Mouse (Mus musculus): Measurements from ENCODE around the gene Tenm3. TPM values are rescaled to one million over a fixed set of nuclear protein-coding genes. Genes with fewer than 3 reads are reported as not detected.

The Tenm3 gene
- polyA plus RNA-seq, 1 experiment = 19.1 TPM

- Histone ChIP-seq H3K4me1 (ENCODE audit: control insufficient read depth, insufficient read depth, low read length) (no peaks in the 10 kb centered on the region), H3K27ac (ENCODE audit: insufficient read depth, low read length) (no peak overlapping the region), H3K4me3 (ENCODE audit: insufficient read depth, low read length) (no peak overlapping the region)
- TF ChIP-seq POLR2A (IDR thresholded peaks at IDR 0.05; ENCODE audit: extremely low read depth, insufficient read depth, low read length) (no peak), CTCF (IDR thresholded peaks at IDR 0.05; ENCODE audit: extremely low read depth, insufficient read depth, low read length) (no peak)
Measured at GRCm38 (mm10) chr8:48812196-48812741, 31.5 kb downstream of the Tenm3 start.

GRCm38 (mm10) chr8:48810615-48811014 is 33.1 kb downstream of the Tenm3 start:
- Histone ChIP-seq H3K4me3 (ENCODE audit: insufficient read depth, low read length) (no peak overlapping the region), H3K27ac (ENCODE audit: insufficient read depth, low read length) (no peak overlapping the region), H3K4me1 (ENCODE audit: control insufficient read depth, insufficient read depth, low read length) (no peaks in the 10 kb centered on the region)
- TF ChIP-seq CTCF (IDR thresholded peaks at IDR 0.05; ENCODE audit: extremely low read depth, insufficient read depth, low read length) (no peak), POLR2A (IDR thresholded peaks at IDR 0.05; ENCODE audit: extremely low read depth, insufficient read depth, low read length) (no peak)

GRCm38 (mm10) chr8:48809104-48809503 is 34.6 kb downstream of the Tenm3 start:
- no peak overlapping the region for H3K4me3 ChIP-seq (ENCODE audit: insufficient read depth, low read length)
- no peaks in the 10 kb centered on the region for H3K4me1 ChIP-seq (ENCODE audit: control insufficient read depth, insufficient read depth, low read length)
- TF ChIP-seq CTCF (IDR thresholded peaks at IDR 0.05; ENCODE audit: extremely low read depth, insufficient read depth, low read length) (no peak), POLR2A (IDR thresholded peaks at IDR 0.05; ENCODE audit: extremely low read depth, insufficient read depth, low read length) (no peak)
- no peak overlapping the region for H3K27ac ChIP-seq (ENCODE audit: insufficient read depth, low read length)

GRCm38 (mm10) chr8:48803070-48803469 is 40.7 kb downstream of the Tenm3 start:
- Histone ChIP-seq H3K4me3 (ENCODE audit: insufficient read depth, low read length) (no peak overlapping the region), H3K27ac (ENCODE audit: insufficient read depth, low read length) (no peak overlapping the region), H3K4me1 (ENCODE audit: control insufficient read depth, insufficient read depth, low read length) (no peaks in the 10 kb centered on the region)
- TF ChIP-seq POLR2A (IDR thresholded peaks at IDR 0.05; ENCODE audit: extremely low read depth, insufficient read depth, low read length) = no peak
- no peak for TF ChIP-seq CTCF (IDR thresholded peaks at IDR 0.05; ENCODE audit: extremely low read depth, insufficient read depth, low read length)

- no peak overlapping the region for H3K4me3 ChIP-seq (ENCODE audit: insufficient read depth, low read length)
- no peak overlapping the region for H3K27ac ChIP-seq (ENCODE audit: insufficient read depth, low read length)
- no peaks in the 10 kb centered on the region for H3K4me1 ChIP-seq (ENCODE audit: control insufficient read depth, insufficient read depth, low read length)
- TF ChIP-seq CTCF (IDR thresholded peaks at IDR 0.05; ENCODE audit: extremely low read depth, insufficient read depth, low read length) (no peak), POLR2A (IDR thresholded peaks at IDR 0.05; ENCODE audit: extremely low read depth, insufficient read depth, low read length) (no peak)
Measured at GRCm38 (mm10) chr8:48802231-48802630, 41.5 kb downstream of the Tenm3 start.

- no peak overlapping the region for H3K27ac ChIP-seq (ENCODE audit: insufficient read depth, low read length)
Measured at GRCm38 (mm10) chr8:48797955-48798359, 45.8 kb downstream of the Tenm3 start.

GRCm38 (mm10) chr8:48794285-48794684 is 49.5 kb downstream of the Tenm3 start:
- Histone ChIP-seq H3K4me3 (ENCODE audit: insufficient read depth, low read length) (no peak overlapping the region), H3K27ac (ENCODE audit: insufficient read depth, low read length) (no peak overlapping the region), H3K4me1 (ENCODE audit: control insufficient read depth, insufficient read depth, low read length) (no peaks in the 10 kb centered on the region)
- TF ChIP-seq POLR2A (IDR thresholded peaks at IDR 0.05; ENCODE audit: extremely low read depth, insufficient read depth, low read length) = no peak
- TF ChIP-seq CTCF (IDR thresholded peaks at IDR 0.05; ENCODE audit: extremely low read depth, insufficient read depth, low read length) = no peak

More at GRCm38 (mm10) chr8:48797955-48798359, 45.8 kb downstream of the Tenm3 start:
- H3K4me1 ChIP-seq (ENCODE audit: control insufficient read depth, insufficient read depth, low read length) = no peaks in the 10 kb centered on the region
- no peak overlapping the region for H3K4me3 ChIP-seq (ENCODE audit: insufficient read depth, low read length)
- TF ChIP-seq POLR2A (IDR thresholded peaks at IDR 0.05; ENCODE audit: extremely low read depth, insufficient read depth, low read length) (no peak), CTCF (IDR thresholded peaks at IDR 0.05; ENCODE audit: extremely low read depth, insufficient read depth, low read length) (no peak)

GRCm38 (mm10) chr8:48793729-48794128 is 50.0 kb downstream of the Tenm3 start:
- no peak for TF ChIP-seq CTCF (IDR thresholded peaks at IDR 0.05; ENCODE audit: extremely low read depth, insufficient read depth, low read length)
- no peak for TF ChIP-seq POLR2A (IDR thresholded peaks at IDR 0.05; ENCODE audit: extremely low read depth, insufficient read depth, low read length)
- Histone ChIP-seq H3K4me1 (ENCODE audit: control insufficient read depth, insufficient read depth, low read length) (no peaks in the 10 kb centered on the region), H3K4me3 (ENCODE audit: insufficient read depth, low read length) (no peak overlapping the region)

GRCm38 (mm10) chr8:48792587-48793326 is 51.0 kb downstream of the Tenm3 start:
- Histone ChIP-seq H3K4me1 (ENCODE audit: control insufficient read depth, insufficient read depth, low read length) (no peaks in the 10 kb centered on the region), H3K4me3 (ENCODE audit: insufficient read depth, low read length) (no peak overlapping the region), H3K27ac (ENCODE audit: insufficient read depth, low read length) (no peak overlapping the region)
- no peak for TF ChIP-seq CTCF (IDR thresholded peaks at IDR 0.05; ENCODE audit: extremely low read depth, insufficient read depth, low read length)
- no peak for TF ChIP-seq POLR2A (IDR thresholded peaks at IDR 0.05; ENCODE audit: extremely low read depth, insufficient read depth, low read length)

More at GRCm38 (mm10) chr8:48793729-48794128, 50.0 kb downstream of the Tenm3 start:
- H3K27ac ChIP-seq (ENCODE audit: insufficient read depth, low read length) = no peak overlapping the region

- no peak for TF ChIP-seq CTCF (IDR thresholded peaks at IDR 0.05; ENCODE audit: extremely low read depth, insufficient read depth, low read length)
- TF ChIP-seq POLR2A (IDR thresholded peaks at IDR 0.05; ENCODE audit: extremely low read depth, insufficient read depth, low read length) = no peak
- no peak overlapping the region for H3K4me3 ChIP-seq (ENCODE audit: insufficient read depth, low read length)
- H3K27ac ChIP-seq (ENCODE audit: insufficient read depth, low read length) = no peak overlapping the region
- H3K4me1 ChIP-seq (ENCODE audit: control insufficient read depth, insufficient read depth, low read length) = no peaks in the 10 kb centered on the region
Measured at GRCm38 (mm10) chr8:48783308-48783707, 60.4 kb downstream of the Tenm3 start.
